Mouse (Mus musculus) forebrain, embryonic 14.5 days (tissue): ENCODE measurements around the gene Luc7l3. TPM values are rescaled to one million over a fixed set of nuclear protein-coding genes. Genes with fewer than 3 reads are reported as not detected.
A peak's percentile ranks its signal among the peaks of the same experiment; 100 is the strongest.
"Not testable (repeated sequence)": the region's sequence is repeated elsewhere in the genome, so short reads cannot be mapped to it uniquely, and the experiment has no call there.

Experiments
- ATAC-seq: fragments of 200-750 bp; cut with Nextera tagmentation; 2 replicates; pipeline ENCODE4 v1.8.0; 2017; ENCODE audit warnings: mild to moderate bottlenecking, moderate library complexity
- DNase-seq: peaks from one replicate; pipeline ENCODE4 v3.0.0-alpha.2; 2015; ENCODE audit warnings: low spot score
- H3K27ac ChIP-seq: fragments of 300-500 bp; sonication (generic); 2 replicates; pipeline ENCODE4 v1.5.1; 2014; ENCODE audit warnings: low read depth, mild to moderate bottlenecking, control low read depth, low read length, moderate library complexity
- H3K27me3 ChIP-seq: fragments of 300-500 bp; sonication (generic); replicated peaks from 2 replicates; pipeline ENCODE4 v1.6.1; 2014; ENCODE audit warnings: low read length, control low read depth, mixed read lengths; ENCODE audit not compliant: control insufficient read depth, insufficient read depth
- H3K36me3 ChIP-seq: fragments of 300-500 bp; sonication (generic); 2 replicates; pipeline ENCODE4 v1.6.1; 2014; ENCODE audit warnings: low read length, control low read depth; ENCODE audit not compliant: control insufficient read depth, insufficient read depth
- H3K4me1 ChIP-seq: fragments of 300-500 bp; sonication (generic); 2 replicates; pipeline ENCODE4 v1.6.1; 2014; ENCODE audit warnings: antibody characterized with exemption, low read length, control low read depth; ENCODE audit not compliant: control insufficient read depth, insufficient read depth
- H3K4me2 ChIP-seq: fragments of 300-500 bp; sonication (generic); 2 replicates; pipeline ENCODE4 v1.6.1; 2014; ENCODE audit warnings: mild to moderate bottlenecking, control low read depth, low read length
- H3K4me3 ChIP-seq: fragments of 300-500 bp; sonication (generic); 2 replicates; pipeline ENCODE4 v1.5.1; 2014; ENCODE audit warnings: low read depth, low read length, control low read depth
- H3K9ac ChIP-seq: fragments of 300-500 bp; sonication (generic); 2 replicates; pipeline ENCODE4 v1.6.1; 2014; ENCODE audit warnings: mild to moderate bottlenecking, low read length, control low read depth, moderate library complexity
- H3K9me3 ChIP-seq: fragments of 300-500 bp; sonication (generic); replicated peaks from 2 replicates; pipeline ENCODE4 v1.6.1; 2016; ENCODE audit warnings: low read length, control low read depth, mixed read lengths; ENCODE audit not compliant: control insufficient read depth
- WGBS: fragments of 180-500 bp; shearing (Covaris S2); extraction: QIAGEN DNeasy Blood & Tissue Kit; methylation state at CpG from one replicate; pipeline ENCODE4 v1.1.7; 2014; 5-methylcytosine and 5-hydroxymethylcytosine counted together
- polyA plus RNA-seq: library from polyadenylated mRNA; unstranded; fragments of >200 nt; fragmentation: Nextera tagmentation; extraction: Ambion mirVana; gene quantifications from 2 replicates; pipeline ENCODE4 v1.2.1, GENCODE M21; 2014

The Luc7l3 gene
- polyA plus RNA-seq, 1 experiment from 2014 or later: 89.6 TPM

DNA sequence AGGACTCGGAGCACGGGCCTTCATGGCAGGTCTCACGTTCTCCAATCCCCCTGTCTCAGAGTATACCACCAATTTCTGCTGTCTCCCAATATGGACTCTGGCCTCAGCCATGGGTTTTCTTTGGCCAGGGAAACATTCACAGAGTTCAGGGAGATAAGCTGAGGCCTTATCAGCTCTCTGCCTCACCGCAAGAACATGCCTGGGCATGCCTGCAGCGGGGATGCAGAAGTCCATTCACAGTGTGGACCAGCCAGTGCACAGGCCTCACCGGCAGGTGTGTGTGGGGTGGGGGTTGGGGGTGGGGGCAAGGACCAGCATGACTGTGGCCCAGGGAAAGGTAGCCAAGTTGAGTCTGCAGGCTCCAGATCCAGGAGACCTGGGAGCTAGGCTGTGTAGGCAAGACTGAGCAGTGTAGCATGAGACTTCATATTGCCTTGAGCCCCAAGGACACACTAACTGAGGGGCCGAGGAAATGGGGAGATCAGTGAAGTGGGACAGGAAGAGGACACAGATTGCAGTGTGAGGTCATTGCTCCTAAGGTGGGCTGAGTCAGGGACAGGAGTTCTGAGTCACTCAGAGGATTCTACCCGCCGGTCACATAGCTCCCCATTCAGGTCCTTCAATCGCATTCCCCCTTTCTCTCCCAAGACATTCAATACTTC, 47.5 kb downstream of the Luc7l3 start:
- no peak overlapping the region for H3K27ac ChIP-seq
- WGBS: 93% methylated on average over 10 of the region's 10 CpGs

DNA sequence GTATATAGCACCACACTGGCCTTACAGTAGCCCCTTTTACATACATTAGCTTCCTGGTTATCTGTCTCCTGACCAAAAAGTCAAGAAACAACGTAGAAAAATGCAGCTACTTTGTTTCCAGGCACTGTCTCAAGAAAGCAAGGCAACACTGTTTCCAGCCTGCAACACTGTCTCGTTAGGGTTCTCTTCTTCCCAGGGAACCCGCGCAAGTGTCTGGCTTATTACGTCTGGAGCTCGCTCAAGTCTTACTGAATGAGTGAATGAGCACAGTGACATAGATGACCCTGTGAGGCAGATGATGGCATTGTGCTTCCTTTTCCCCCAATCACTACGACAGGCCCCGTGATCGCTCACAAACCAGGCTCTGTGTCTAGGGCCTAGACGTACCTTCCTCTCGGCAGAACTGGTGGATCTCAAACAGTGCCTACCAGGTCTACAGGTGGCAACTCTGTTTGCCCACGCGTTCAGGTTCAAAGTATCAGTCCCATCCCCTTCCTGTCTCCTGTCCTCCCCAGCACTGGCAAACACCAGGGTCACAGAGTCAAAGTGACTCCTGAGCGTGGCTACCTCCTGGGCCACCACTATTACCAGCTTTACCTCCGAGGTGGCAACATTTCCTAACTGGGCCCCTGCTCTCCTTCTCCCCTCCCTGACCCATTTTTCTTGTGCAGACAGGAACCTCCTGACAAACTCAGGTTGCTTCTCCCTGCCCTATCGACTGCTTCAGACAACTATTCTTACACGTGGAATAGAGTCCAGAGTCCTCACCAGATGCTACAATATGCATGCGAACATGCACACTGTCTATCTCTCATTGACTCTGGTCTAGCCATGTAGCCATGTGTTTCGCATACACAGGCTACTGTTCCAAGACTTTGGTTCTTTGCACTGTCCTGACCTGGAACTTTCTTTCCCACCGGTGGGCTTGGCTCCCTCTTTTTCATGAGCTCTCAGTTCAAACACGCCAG, 48.5 kb downstream of the Luc7l3 start:
- Histone ChIP-seq H3K4me3 (no peak overlapping the region), H3K27me3 (no peaks in the 10 kb centered on the region), H3K36me3 (no peaks in the 10 kb centered on the region), H3K27ac (no peak overlapping the region), H3K9me3 (no peaks in the 10 kb centered on the region), H3K4me1 (0 out of 2 replicates have a peak, but pooled peaks cover 3% of the 10 kb centered on the region), H3K4me2 (no peak overlapping the region), H3K9ac (no peak overlapping the region)
- 85% methylated on average over 21 of the region's 21 CpGs for WGBS
- DNase-seq (no peak), ATAC-seq (no peak)

More for the DNA sequence above, 47.5 kb downstream of the Luc7l3 start:
- no peaks in the 10 kb centered on the region for H3K9me3 ChIP-seq
- no peaks in the 10 kb centered on the region for H3K36me3 ChIP-seq
- DNase-seq: no peak
- H3K4me3 ChIP-seq: no peak overlapping the region
- H3K9ac ChIP-seq: no peak overlapping the region
- H3K4me2 ChIP-seq: no peak overlapping the region
- 0 out of 2 replicates have a peak, but pooled peaks cover 3% of the 10 kb centered on the region for H3K4me1 ChIP-seq
- no peak for ATAC-seq
- no peaks in the 10 kb centered on the region for H3K27me3 ChIP-seq

DNA sequence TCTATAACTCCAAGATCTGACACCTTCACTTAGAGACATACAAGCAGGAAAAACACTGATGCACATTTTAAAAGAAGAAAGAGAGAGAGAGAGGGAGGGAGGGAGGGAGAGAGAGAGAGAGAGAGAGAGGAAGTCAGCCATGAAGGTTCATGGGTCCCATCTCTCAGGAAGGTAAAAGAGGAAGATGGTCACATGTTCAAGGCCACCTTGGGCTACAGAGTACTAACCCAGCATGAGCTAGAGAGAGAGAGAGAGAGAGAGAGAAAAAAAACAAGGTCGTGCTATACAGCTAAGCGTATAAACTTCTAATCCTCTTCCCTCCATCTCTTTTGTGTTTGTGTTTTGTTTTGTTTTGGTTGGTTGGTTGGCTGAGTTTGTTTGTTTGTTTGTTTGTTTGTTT, 50.8 kb downstream of the Luc7l3 start:
- no peaks in the 10 kb centered on the region for H3K36me3 ChIP-seq
- H3K9ac ChIP-seq: no peak overlapping the region
- 86% methylated on average over 2 of the region's 2 CpGs for WGBS
- H3K4me1 ChIP-seq: no peaks in the 10 kb centered on the region
- no peak overlapping the region for H3K4me2 ChIP-seq
- ATAC-seq: no peak
- H3K27ac ChIP-seq: no peak overlapping the region
- H3K9me3 ChIP-seq: no peaks in the 10 kb centered on the region
- no peak overlapping the region for H3K4me3 ChIP-seq
- no peaks in the 10 kb centered on the region for H3K27me3 ChIP-seq
- DNase-seq: no peak

DNA sequence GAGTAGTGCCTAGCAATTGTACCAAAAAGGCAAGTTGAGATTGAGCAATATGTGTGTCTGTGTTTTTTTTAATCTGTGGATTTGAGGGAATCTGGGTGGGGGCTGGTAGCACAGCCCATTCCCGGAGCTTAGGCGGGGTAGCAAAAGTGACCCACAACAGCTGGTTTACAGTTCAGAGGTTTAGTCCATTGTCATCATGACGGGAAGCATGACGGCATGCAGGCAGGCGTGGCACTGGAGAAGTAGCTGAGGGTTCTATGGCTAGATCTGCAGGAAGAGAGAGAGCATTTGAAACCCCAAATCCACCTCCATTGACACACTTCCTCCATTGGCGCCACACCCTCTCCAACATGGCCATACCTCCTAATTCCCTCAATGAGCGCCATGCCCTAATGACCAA, 51.9 kb downstream of the Luc7l3 start:
- H3K27me3 ChIP-seq: no peaks in the 10 kb centered on the region
- H3K36me3 ChIP-seq: no peaks in the 10 kb centered on the region
- ATAC-seq: no peak
- no peaks in the 10 kb centered on the region for H3K9me3 ChIP-seq
- DNase-seq: no peak
- no peak overlapping the region for H3K9ac ChIP-seq
- no peak overlapping the region for H3K4me3 ChIP-seq
- no peak overlapping the region for H3K27ac ChIP-seq
- H3K4me2 ChIP-seq: no peak overlapping the region
- no peaks in the 10 kb centered on the region for H3K4me1 ChIP-seq
- 88% methylated on average over 7 of the region's 7 CpGs for WGBS

DNA sequence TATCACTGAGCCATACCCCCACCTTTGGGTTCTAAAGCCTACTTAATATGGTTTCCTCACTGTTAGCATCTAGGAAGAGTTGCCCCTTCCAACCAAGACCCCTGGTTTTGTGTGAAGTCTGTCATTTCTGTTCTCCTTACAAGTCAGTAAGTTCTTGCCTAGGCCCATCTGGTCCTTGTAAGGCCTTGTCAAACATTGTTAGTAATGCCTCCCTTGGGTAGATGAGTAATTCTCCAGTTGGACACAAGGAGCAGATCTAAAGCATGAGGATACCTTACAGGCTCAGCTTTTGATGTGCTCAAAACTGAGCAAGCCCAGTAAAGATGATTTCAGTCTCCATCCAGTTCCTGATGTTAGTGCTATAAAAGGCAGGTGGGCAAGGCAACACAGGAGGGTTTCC, 53.0 kb downstream of the Luc7l3 start:
- Histone ChIP-seq H3K36me3 (no peaks in the 10 kb centered on the region), H3K4me1 (no peaks in the 10 kb centered on the region), H3K9me3 (no peaks in the 10 kb centered on the region), H3K9ac (no peak overlapping the region), H3K27ac (no peak overlapping the region), H3K4me2 (no peak overlapping the region), H3K4me3 (no peak overlapping the region), H3K27me3 (no peaks in the 10 kb centered on the region)
- DNase-seq (no peak), ATAC-seq (no peak)

DNA sequence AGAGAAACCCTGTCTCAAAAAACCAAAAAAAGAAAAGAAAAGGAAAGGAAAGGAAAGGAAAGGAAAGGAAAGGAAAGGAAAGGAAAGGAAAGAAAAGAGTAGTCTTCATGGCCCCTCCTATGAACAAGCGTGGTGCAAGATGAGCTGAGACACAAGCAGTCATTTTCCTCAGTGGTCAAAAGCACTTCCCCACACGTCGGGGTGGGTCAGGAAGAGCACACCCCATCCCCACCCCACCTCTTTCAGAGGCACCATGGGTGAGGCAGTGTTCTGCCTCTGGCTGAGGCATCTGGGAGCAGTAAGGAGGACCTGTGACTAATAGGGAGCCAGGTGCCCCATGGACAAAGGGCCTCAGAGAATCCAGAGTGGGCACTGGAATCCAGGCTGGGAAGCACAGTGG, 55.6 kb downstream of the Luc7l3 start:
- not testable (repeated sequence) for H3K36me3 ChIP-seq, ATAC-seq, H3K27me3 ChIP-seq, DNase-seq, H3K27ac ChIP-seq, H3K9me3 ChIP-seq, H3K4me2 ChIP-seq, H3K4me3 ChIP-seq, H3K4me1 ChIP-seq, H3K9ac ChIP-seq
- 85% methylated on average over 3 of the region's 3 CpGs for WGBS

DNA sequence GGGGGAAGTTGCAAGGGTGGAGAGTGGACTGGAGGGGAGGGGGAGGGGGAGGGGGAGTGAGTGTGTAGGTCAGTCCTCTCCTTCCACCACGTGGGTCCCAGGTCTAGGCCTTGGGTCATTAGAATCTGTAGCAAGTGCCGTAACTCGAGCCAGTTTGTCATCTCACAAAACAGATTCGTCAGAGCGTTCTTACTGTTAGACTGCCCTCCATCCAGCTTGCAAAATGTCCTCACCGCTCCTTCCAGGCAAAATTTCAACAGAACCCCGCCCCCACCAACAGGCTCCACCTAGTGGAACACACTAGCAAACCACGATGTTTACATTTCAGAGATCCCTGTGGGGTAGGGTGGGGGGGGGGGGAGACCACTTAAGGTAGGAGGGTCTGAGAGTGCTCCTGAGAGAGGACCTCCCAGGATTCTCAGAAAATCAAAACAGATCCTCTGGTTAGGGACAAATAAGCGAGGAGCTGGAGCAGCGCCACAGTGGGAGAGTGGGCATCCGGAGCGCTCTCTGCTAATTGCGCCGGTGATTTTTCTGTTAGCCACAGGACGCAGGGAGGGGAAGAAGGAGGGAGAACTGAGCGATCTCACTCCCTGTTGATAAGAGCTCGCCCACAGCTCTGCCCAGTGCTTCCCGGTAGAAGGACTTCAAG, 56.5 kb downstream of the Luc7l3 start:
- DNase-seq (peak; percentile 78), ATAC-seq (peak; percentile 78)
- under 1% methylated on average over 18 of the region's 18 CpGs for WGBS
- Histone ChIP-seq H3K4me1 (no peaks in the 10 kb centered on the region), H3K36me3 (no peaks in the 10 kb centered on the region), H3K9ac (peak overlapping the region; percentile 35), H3K27ac (no peak overlapping the region), H3K9me3 (no peaks in the 10 kb centered on the region), H3K4me2 (peak overlapping the region; percentile 52), H3K4me3 (peak overlapping the region; percentile 22), H3K27me3 (no peaks in the 10 kb centered on the region)

DNA sequence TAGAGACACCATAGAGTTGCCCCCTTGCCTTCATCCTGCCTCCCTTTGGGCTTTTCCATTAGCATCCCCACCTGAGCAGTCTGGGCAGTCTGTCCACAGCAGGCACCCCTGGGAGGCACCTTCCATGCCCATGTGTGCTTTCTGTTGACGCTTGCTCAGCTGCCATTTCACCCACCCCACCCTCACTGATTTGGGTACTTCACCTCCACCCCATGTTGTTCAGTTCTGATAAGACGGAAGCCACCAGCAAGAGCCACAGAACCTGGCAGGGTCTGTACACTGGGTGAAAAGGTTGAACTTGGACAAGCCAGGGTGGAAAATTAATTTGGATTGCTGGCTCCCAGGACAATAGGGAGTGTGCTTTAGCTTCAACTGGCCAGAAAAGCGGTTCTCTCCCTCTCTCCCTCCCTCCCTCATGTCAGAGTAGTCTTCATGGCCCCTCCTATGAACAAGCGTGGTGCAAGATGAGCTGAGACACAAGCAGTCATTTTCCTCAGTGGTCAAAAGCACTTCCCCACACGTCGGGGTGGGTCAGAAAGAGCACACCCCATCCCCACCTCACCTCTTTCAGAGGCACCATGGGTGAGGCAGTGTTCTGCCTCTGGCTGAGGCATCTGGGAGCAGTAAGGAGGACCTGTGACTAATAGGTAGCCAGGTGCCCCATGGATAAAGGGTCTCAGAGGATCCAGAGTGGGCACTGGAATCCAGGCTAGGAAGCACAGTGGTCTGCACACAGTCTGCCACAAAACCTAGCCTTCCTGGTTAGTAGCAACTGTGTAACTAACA, 60.0 kb downstream of the Luc7l3 start:
- no peak overlapping the region for H3K4me3 ChIP-seq
- H3K27me3 ChIP-seq: no peaks in the 10 kb centered on the region
- no peak for ATAC-seq
- no peaks in the 10 kb centered on the region for H3K36me3 ChIP-seq
- no peaks in the 10 kb centered on the region for H3K9me3 ChIP-seq
- no peak overlapping the region for H3K27ac ChIP-seq
- H3K4me1 ChIP-seq: no peaks in the 10 kb centered on the region
- 81% methylated on average over 6 of the region's 6 CpGs for WGBS
- H3K4me2 ChIP-seq: no peak overlapping the region
- DNase-seq: no peak
- H3K9ac ChIP-seq: no peak overlapping the region
